Mouse (Mus musculus): ENCODE measurements around the gene Ctsw. TPM values are rescaled to one million over a fixed set of nuclear protein-coding genes. Genes with fewer than 3 reads are reported as not detected.

Gene Ctsw
- total RNA-seq, 2 experiments from 2014 or later: 0.73 to 0.80 TPM

DNA sequence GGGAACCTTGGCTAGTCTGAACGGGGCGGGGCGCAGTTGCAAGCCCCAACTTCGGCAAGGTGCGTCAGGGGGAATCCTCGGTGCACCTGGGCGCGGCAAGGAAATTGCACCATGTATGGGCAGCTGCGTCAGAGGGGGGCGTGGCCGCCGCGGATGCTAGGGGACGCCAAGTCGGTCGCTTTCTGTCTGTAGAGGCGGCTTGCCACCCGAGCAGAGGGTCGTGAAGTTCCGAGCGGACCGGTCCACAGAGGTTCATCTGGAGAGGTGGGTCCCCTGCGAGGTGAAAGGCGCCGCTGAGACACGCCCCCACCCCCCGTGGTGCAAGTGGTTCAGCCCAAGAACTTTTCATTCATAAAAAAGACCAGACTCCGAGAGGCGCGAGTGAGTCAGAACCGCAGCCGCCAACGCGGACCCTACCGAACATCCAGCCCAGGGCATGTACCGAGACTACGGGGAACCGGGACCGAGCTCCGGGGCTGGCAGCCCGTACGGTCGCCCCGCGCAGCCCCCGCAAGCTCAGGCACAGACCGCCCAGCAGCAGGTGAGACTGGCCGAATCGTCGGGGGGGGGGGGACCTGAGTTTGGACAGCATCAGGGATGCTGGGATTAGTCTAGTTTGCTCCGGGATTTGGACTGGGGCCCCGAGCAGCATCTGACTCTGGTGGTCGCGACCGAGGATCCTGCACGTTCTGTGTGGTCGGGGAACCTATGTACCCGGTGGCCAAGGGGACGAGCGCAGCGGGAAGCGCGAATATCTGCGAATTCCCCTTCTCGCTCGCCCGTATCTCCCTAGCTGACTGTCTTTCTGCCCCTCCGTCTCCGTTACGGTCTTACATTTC, 20.6 kb downstream of the Ctsw start, which contains the start of gene Fosl1:
Gene Fosl1, plus strand, starts transcription at position 33 of the 839 bp plus-strand sequence.
- intact Hi-C loops (cut with DNase I): no loop called here
- peak; percentile 67 to 78 for DNase-seq (ENCODE audit: low spot score in 2 of 2)

DNA sequence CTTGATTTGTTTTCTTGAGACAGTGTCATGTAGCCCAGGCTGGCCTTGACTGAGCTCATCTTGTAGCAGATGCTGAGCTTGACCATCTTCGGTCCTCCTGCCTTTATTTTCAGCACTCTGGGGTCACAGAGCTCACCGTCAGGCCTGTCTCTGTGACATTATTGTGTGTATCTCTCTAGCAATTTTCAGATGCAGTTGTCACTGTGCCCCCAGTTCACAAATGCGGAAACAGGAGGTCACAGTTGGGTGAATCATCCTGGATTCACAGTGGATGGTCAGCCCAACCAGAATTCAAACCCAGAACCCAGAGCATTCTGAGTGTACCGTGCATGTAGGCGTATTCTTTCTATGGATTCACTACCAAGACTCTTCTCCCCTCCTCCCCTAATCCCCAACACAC, 22.6 kb downstream of the Ctsw start:
- no peak for DNase-seq (ENCODE audit: low spot score in 2 of 2)
- intact Hi-C loops (cut with DNase I): no loop called here

DNA sequence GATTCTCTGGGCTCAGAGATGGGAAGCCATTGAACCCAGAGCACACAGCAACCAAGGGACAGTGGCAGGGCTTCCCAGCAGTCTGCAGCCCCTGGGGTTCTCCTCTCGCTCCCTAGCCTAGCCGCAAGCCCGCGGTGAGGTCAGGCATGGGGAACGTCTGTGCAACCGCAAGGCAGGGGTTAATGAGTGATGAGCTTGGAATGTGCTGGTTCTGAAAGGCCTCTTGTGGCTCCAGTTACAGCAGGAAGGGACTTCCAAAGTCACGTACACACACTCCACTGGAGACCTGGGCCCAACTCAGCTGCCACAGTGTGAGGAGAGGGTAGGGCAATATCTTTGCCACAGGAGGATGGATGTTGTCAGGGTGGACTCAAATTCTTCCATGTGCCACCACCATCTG, 23.4 kb downstream of the Ctsw start:
- intact Hi-C loops (cut with DNase I): no loop called here

DNA sequence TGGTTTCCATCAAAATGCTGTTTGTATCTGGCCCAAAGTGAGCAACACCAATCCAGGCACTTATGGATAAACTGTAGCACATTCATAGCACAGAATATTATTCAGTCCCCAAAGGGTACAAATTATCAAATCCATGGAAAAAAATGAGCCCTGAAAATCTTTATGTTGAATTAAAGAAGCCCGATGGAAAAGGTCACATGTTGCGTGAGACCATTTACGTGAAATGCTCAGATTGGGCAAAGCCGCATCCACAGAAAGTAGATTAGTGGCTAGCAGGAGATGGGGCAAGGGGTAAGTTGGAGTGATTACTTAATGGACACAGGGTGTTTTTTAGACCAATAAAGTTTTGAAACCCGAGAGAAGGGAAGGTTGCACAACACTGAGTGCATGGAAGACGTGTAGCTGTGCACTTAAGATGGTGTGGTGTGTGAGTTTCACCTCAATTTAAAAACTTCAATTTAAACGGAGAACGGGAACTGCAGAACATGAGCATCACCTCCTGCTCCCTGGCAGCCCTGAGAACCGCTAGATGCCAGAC, 23.9 kb downstream of the Ctsw start:
- intact Hi-C loops (cut with DNase I): no loop called here
- no peak for DNase-seq (ENCODE audit: low spot score in 2 of 2)

More for the DNA sequence above, 23.4 kb downstream of the Ctsw start:
- no peak for DNase-seq (ENCODE audit: low spot score in 2 of 2)

DNA sequence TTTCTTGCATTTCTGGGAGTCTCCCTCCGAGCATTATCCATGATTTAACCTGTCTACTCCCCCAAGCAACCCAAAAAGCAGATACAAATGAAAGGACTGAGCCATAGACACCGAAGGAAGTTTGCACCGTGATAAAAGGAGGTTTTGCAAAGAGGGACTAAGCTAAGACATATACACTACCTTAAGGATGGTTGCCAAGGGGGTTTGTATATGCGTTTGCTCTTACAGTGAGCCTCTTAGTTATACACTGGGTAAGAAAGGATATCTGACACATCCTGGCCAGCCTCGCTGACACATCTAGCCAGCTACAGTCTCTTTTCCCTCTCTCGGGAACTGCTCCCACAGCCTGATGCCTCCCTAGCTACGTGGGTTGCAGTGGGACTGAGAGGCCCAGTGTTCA, 34.4 kb downstream of the Ctsw start:
- intact Hi-C loops (cut with DNase I): loop anchor here (10.0 kb wide), 1 partner anchor 151 kb away; no protein-coding TSS in a partner anchor
- DNase-seq (ENCODE audit: low spot score in 2 of 2): no peak

DNA sequence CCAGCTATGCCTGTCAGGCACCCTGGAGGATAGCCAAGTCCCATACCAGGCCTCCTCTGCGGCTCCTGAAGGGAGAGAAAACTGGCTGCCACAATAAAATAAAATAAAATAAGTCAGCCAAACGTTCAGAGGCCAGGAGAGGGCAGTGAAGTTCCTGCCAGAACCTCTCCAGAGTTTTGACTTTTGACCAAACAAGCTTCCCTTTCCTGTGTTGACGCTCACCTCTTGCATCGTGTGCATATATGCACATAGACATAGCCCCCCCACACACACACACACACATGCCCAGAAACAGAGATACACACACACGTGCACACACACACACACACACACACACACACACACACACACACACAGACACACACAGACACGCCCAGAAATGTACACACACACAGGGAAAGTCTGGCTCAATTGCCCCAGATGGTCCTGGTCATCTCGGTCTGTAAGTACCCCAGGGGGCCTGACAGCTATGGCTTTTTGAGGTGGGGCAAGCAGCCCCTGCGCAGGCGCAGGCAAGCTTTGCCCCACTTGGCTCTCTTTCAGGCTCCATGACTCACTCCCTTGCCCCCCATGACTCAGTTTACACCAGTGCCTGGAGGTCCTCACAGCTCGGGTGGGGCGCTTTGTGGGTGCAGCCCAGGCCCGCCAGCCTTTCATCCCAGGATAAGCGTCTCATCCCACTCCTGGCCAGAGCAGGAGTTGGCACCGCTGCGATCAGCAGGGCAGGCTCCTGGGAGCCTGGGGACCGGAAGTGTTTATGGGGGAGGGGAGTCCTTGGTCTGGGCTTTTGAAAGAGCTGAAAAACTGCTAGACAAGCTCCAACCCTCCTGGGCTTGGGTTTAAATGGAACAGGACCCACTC, 35.1 kb downstream of the Ctsw start:
- no peak for DNase-seq (ENCODE audit: low spot score in 2 of 2)
- intact Hi-C loops (cut with DNase I): loop anchor here (10.0 kb wide), 1 partner anchor 152 kb away; no protein-coding TSS in a partner anchor

DNA sequence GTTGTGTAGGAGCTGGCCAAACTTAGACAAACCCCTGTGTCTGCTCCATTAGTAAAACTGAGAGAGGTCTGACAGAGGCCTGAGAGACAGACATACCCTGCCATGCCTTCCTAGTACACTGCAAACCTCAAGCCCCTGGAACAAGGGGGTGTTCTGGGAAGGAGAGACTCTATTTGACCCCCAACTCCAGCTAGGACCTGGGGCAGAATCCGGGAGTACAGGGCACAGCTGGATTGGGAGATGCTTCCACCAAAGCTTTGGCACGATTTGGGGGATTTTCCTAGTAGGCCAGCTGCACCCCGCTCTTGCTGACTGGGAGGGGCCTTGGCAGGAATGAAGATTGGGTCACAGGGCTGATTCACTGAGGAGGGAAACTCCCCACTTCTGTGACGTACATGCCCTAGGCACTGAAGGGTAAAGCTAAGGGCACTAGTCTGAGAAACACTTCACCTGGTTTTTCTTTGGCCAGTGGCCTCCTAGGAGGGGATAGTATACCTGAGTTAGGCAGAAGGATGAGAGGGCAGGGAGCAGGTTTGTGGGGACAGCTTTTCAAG, 36.3 kb downstream of the Ctsw start:
- intact Hi-C loops (cut with DNase I): loop anchor here (10.0 kb wide), 1 partner anchor 153 kb away; no protein-coding TSS in a partner anchor
- no peak for DNase-seq (ENCODE audit: low spot score in 2 of 2)

DNA sequence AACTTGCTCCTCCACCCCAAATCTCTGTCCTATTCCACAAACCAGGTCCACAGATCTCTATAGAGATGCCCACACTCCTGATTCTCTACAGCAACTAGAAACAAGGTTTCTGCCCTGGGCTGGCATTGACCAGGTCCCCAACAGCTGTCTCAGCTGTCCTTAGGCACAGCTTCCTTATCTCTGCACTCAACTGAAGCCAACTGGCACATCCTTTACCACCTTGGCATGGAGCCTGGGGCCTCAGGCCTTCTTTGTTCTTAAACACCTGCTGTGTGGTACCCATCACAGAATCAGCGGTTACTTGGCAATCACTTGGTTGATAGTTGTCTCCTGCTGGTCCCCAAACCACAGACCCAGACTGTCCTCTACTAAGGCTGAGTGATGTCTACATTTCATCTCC, 37.9 kb downstream of the Ctsw start:
- DNase-seq (ENCODE audit: low spot score in 2 of 2): no peak
- intact Hi-C loops (cut with DNase I): loop anchor here (10.0 kb wide), 1 partner anchor 154 kb away; no protein-coding TSS in a partner anchor

DNA sequence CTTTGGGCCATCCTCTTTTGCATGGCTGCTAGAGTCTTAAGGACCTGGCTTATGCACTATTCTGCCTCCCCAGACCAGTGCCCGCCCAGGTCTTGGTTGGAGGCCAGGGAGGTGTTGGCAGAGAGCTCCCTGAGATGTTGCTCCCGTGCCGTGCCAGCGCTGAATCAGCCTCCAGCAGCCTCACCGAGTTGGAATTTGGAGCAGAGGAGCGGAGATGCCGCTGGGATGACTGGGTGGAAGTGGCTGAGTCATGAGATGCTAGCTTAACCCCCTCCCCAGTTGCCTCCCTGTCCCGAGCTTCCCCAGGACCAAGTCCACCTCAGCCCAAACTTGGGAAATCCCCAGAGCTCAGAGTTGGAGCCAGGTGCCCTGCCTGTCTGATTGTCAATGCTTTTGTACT, 38.5 kb downstream of the Ctsw start:
- DNase-seq (ENCODE audit: low spot score in 2 of 2): peak in 1 of 2 experiments; percentile 32
- intact Hi-C loops (cut with DNase I): loop anchor here (10.0 kb wide), 1 partner anchor 155 kb away; no protein-coding TSS in a partner anchor

DNA sequence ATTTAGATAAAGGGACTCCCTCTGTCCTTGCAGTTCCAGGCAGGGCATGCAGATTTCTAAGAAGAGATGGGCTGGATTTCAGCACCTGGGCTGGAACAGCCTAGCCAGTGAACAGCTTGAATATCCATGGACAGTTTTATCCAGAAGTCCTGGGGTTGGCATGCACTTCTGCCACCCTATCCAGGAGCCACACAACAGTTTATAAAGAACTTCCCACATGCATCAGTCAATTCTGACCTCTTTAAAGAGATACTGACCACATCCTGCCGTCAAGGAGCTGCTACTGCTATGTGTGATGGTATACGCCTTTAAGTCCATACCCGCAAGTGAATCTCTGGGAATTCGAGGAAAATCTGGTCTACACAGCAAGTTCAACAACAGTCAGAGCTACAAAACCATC, 39.1 kb downstream of the Ctsw start:
- intact Hi-C loops (cut with DNase I): no loop called here
- DNase-seq (ENCODE audit: low spot score in 2 of 2): no peak

DNA sequence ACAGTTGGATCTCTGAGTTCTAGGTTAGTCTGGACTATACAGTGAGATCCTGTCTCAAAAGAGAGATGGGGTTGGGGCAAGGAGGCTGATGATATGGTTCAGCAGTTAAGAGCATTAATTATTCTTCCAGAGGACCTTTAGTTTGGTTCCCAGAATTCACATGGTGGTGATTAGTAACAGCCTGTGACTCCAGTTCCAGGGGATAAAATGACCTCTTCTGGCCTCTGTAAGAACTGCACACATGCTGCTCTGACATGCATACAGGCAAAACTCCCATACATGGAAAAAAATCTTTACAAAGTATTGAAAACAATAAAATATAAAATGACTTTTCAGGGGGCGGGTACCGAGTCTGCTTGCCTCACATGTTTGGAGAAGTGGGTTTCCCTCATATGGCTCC, 40.2 kb downstream of the Ctsw start:
- DNase-seq (ENCODE audit: low spot score in 2 of 2): no peak
- intact Hi-C loops (cut with DNase I): no loop called here

DNA sequence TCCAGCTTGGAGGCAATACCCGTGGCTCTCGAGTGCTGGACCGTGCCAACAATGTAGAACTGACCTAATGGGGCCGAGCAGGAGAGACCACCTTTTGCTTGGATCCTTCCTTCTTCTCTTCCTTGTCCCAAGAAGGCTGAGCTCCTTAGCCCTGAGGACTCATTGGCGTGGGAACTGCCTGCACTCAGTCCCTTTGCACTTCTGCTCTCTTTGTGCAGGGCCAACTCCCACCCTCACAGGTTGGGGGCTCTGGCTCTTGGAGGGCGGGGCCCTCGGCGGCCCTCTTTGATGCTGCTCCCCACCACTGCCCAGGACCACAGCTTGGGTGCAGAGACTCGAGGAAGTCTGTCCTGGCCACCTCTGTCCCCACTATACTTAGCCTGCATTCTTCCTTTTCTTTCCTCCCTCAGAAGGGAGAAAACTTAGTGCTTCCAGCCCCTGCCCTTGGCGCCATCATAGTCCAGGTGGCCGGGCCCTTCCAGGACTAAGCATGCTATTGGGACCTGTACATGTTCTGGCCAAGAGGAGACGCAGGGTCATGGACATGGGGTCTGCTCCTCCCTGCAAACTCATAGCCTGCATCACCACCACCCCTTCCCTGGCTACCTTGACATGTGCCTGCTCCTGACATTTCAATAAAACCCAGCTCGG, 41.5 kb downstream of the Ctsw start:
- intact Hi-C loops (cut with DNase I): no loop called here
- DNase-seq (ENCODE audit: low spot score in 2 of 2): no peak

DNA sequence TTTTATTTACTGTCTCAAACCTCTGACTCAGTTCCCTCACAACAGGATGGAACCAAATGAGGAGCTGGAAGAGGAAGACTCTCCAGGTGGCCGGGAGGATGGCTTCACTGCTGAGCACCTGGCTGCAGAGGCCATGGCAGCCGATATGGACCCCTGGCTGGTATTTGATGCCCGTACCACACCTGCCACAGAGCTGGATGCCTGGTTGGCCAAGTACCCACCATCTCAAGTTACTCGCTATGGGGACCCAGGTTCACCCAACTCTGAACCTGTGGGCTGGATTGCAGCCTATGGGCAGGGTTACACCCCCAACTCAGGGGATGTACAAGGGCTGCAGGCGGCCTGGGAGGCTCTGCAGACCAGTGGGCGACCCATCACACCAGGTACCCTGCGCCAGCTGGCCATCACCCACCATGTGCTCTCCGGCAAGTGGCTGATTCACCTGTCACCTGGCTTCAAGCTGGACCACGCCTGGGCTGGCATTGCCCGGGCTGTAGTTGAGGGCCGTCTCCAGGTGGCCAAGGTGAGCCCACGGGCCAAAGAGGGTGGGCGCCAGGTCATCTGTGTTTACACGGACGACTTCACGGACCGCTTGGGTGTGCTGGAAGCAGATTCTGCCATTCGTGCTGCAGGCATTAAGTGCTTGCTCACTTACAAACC, 42.3 kb downstream of the Ctsw start:
- intact Hi-C loops (cut with DNase I): loop anchor here (1.0 to 2.0 kb wide), 2 partner anchors 31 to 63 kb away; partner anchors contain the start of genes Ccdc85b and Mus81
- no peak for DNase-seq (ENCODE audit: low spot score in 2 of 2)

DNA sequence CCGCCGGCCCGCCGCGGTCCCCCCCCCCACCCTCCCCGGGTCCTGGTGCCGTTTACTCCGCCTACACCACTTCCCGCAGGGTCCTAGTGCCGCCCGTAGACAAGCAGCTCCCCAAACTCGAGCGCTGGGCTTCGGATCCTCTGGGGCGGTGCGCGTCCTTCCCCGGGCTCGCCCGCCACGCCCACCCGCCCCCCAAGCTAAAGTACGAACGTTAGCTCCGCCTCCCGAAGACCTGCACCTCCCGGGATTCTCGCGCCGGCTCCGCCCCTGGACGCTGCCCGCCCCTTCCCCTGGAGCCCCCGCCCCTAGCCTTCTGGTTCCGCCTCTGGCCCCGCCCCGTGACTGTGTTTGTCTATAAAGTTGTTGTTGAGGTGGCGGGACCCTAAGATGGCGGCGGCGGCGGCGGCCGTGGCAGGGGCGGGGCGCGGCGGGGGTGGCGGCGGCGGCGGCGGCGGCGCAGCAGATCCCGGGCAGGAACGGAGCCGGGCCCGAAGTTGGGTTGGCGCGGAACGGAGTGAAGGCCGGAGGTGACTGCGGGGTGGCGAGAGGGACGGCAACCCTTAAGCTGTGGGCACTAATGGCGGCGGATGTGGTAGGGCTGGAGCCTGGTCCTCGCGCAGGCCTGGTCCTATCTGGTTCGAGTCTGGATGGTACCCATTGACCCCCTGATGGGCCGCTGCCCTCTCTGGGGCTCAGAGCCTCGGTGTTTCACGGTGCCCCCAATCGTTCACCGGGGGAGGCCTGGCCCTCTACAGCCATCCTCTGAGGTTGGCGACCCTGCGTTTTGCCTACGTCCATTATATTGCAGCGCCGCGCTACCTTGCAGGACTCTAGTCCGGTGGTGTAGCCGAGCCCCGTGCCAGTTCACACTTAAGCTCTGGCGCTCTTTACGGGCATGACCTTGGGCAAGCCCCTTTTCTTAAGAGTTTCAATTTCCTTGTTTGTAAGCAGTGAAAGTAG, 43.2 kb downstream of the Ctsw start, which contains the start of the genes Drap1 and AI837181:
Gene Drap1, minus strand, starts transcription at position 198 of the 960 bp plus-strand sequence.
Gene AI837181, plus strand, starts transcription at position 363 of the 960 bp plus-strand sequence.
- peak; percentile 92 to 95 for DNase-seq (ENCODE audit: low spot score in 2 of 2)
- intact Hi-C loops (cut with DNase I): loop anchor here (1.0 to 2.0 kb wide), 4 partner anchors 32 to 64 kb away; partner anchors contain the start of genes Ccdc85b, Eif1ad, Mus81 and Sart1

DNA sequence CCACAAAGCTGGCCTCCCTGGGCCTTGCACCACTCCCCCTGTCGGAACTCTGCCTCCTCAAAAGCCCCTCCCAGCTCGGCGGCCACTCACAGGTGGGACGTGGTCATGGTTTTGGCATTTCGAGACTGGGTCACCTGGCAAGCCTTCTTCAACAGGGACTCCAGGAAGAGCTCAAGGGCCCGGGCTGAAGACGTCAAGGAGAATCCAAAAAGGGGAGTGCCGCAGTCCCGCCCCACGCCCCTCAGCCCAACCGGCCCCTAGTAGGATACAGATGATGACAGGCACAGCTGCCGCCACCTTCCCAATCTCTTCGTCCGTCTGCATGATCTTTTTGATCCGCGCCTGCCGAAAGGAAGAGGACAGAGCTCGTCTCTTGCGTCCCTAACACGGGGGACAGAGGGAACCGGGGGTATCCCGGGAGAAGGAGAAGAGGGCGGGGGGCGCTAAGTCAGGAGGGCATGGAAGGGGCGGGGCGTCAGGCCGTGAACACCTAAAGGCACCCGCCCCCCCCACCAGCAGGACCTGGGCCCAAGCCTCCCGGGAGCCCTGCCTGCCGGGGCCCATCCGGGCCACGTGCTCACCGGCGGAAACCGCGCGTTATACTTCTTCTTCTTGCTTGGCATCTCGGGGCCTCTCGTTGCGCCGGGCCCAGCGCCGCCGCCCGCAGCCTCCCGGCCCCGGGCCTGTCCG, 44.1 kb downstream of the Ctsw start:
- peak in 1 of 2 experiments; percentile 36 for DNase-seq (ENCODE audit: low spot score in 2 of 2)
- intact Hi-C loops (cut with DNase I): loop anchor here (1.0 to 2.0 kb wide), 3 partner anchors 36 to 65 kb away; partner anchors contain the start of genes Eif1ad, Mus81 and Sart1

DNA sequence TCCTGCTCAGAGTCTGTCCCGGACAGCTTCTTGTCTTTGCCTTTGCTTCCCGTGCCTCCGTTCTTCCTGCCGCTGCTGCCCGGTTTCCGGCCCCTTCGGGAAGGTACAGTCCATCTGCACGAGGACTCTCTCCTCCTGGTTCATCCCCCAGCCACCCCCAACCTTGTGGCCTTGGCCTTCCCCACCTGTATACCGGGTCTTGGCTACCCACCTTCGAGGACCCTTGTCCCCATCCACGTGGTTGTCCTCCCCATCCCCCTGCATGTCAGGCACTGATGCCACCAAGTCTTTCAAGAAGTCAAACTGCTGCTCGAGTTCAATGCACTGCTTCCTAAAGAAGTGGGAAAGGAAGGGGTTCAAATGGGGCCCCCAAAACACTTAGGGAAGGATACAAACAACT, 44.7 kb downstream of the Ctsw start:
- DNase-seq (ENCODE audit: low spot score in 2 of 2): no peak
- intact Hi-C loops (cut with DNase I): no loop called here
